Mouse (Mus musculus): ENCODE measurements around the gene Gm10282.

Gm10282 gene

DNA sequence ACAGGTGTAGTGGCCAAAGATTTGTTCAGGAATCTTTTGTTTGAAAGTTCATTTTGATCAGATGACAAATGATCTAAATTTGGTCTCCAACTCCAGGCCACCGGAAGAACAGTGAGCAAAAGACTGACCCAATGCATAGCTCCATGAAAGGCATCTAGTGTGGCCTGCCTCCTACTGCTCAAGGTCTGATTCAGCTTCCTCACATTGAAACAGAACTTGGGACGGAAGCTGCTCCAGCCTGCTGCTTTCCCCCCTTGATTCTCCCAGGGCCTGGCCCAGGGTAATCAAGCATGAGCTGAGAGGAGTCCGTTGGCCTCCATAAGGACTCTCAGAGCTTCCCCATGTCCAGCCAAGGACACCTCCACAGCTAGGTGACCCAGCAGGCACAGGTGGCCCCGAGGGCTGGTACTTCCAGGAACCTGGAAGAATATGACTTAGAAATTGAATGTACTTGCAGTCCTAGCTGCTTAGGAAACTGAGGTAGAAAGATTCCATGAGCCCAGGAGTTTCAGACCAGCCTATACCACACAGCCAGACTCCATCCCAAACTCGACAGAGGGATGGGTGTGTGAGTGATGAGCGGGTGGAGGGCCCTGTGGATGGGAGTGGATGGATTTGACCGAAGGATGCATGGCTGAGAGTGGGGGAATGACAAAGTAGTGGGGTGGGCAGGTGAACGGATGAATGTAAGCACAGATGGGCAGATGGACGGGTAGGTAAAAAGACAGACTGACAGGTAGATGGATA lies 4.2 kb downstream of the Gm10282 start:
- in situ Hi-C loops (cut with MboI, MseI) = no loop called here

DNA sequence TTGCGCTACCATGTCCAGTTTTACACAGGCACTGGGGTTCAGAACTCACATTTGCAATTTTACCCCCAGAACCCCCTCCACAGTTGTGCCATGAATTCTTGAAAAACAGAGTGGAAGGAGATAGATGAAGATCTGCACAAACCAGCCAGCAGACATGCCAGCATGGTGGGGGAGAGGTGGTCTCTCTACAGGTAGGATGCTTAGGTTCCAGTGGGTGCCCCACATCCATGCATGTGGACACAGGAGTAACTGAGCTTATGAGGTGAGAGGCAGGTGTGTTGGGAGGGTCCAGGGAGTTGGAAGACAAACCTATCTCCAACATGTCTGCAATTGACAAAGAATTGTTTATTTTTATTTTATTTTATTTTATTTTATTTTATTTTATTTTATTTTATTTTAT lies 6.1 kb downstream of the Gm10282 start:
- in situ Hi-C loops (cut with MboI, MseI) = no loop called here

DNA sequence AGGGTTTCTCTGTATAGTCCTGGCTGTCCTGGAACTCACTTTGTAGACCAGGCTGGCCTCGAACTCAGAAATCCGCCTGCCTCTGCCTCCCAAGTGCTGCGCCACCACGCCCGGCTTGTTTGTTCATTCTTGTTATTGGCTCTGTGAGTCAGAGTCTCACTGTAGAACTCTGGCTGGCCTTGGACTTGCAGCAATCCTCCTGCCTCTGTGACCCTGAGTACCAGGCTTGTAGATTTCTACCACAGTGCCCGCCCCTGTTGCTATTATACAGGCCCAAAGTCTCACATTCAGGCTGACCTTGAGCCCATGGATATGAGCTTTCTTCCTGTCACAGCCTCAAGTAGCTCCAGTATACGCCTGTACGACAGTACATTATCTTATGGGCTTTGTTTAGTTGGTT lies 8.5 kb downstream of the Gm10282 start:
- in situ Hi-C loops (cut with MboI, MseI) = no loop called here

- in situ Hi-C loops (cut with MboI, MseI) = no loop called here
Observed at GRCm38 (mm10) chr8:72295679-72296078, 9.4 kb downstream of the Gm10282 start.

DNA sequence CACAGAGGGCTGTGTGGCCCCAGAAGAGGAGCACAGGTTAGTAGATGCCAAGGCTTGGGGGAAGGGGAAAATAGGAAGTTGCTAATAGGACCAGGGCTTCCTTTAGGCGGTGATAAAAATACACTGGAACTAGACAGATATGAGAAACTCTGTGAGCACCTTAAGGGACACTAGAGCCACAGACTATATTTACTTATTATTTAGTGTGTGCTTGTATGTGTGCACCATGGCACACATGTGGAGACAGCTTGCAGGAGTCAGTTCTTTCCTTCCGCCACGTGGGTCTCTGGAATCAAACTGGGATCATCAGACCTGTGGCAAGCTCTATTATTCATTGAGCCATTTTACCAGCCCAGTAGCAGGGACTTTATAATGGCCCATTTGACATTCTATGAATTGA lies 9.9 kb downstream of the Gm10282 start:
- in situ Hi-C loops (cut with MboI, MseI) = no loop called here

GRCm38 (mm10) chr8:72293309-72293708 lies 11.8 kb downstream of the Gm10282 start:
- in situ Hi-C loops (cut with MboI, MseI) = no loop called here

DNA sequence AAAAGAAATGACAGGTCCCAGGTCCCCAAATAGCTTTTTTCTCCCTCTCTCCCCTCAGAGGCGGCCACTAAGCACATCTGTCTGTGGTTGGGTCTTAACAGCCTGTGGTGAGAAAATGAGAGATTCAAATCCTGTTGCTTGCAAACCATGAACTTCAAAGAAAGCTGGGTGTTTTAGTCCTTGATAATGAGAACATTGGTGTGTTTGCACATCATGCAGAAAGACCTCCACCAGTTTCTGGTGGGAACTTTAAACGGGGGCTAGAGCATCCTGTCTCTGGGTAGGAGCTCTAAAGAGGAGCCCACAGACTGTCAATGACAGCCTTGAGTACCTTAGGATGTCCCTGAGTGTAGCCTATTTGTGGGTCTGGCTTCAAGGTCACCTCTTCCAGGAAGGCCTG lies 14.0 kb downstream of the Gm10282 start:
- in situ Hi-C loops (cut with MboI, MseI) = no loop called here

DNA sequence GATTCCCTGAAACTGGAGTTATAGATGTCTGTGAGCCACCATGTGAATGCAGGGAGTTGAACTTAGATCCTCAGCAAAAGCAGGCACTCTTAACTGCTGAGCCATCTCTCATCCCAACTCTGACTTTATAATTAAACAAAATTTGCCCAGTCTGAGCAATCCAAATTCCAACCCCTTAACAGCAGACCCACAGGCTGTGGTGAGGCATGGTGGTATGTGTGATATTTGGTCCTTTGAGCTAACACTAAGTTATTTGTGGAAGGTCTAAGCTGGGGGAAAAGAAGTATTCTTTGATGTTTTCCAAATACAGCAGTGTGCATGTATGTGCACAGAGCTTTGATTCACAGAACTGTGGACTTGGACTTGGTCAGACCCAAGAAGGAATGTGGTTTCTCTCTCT lies 16.0 kb downstream of the Gm10282 start:
- in situ Hi-C loops (cut with MboI, MseI) = no loop called here

DNA sequence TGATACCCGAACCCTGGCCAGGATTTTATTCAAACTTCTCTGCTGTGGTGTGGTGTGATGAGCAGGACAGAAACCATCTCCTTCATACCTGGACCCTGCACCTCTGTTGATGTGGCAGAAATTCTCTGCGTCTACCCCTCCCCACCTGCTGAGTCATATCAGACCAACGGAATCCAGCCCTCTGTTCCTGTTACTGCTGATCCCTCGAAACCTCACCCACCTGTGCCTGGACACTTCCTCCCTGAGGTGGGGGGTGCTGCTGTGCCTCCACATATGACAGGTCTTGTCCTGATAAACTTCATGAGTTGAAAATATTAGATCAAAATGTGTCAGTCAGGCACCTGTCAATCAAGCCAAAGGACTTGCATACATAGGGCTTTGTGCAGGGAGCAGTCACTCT lies 19.8 kb downstream of the Gm10282 start:
- in situ Hi-C loops (cut with MboI, MseI) = no loop called here

DNA sequence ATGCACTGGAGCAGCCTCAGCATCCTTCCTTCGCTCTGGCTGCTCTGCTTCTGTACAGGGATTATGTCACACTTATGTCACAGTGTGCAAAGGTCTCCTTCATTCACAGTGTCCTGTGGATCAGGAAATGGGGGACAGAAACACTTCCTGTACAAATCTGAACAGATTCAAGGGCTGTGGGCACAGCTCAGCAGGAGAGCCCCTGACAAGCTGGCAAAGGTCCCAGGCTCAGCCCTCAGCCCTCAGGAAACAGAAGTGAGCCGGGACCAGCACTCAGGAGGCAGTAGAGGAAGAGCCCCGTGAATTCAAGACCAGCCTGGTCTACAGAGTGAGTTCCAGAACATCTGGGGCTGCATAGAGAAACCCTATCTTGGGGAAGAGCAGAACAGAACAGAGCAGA lies 23.4 kb downstream of the Gm10282 start:
- in situ Hi-C loops (cut with MboI, MseI) = no loop called here

GRCm38 (mm10) chr8:72279151-72279550 lies 25.9 kb downstream of the Gm10282 start:
- in situ Hi-C loops (cut with MboI, MseI) = no loop called here

GRCm38 (mm10) chr8:72277244-72277643 lies 27.8 kb downstream of the Gm10282 start:
- in situ Hi-C loops (cut with MboI, MseI) = no loop called here

- in situ Hi-C loops (cut with MboI, MseI) = no loop called here
Observed at GRCm38 (mm10) chr8:72273807-72274206, 31.3 kb downstream of the Gm10282 start.

DNA sequence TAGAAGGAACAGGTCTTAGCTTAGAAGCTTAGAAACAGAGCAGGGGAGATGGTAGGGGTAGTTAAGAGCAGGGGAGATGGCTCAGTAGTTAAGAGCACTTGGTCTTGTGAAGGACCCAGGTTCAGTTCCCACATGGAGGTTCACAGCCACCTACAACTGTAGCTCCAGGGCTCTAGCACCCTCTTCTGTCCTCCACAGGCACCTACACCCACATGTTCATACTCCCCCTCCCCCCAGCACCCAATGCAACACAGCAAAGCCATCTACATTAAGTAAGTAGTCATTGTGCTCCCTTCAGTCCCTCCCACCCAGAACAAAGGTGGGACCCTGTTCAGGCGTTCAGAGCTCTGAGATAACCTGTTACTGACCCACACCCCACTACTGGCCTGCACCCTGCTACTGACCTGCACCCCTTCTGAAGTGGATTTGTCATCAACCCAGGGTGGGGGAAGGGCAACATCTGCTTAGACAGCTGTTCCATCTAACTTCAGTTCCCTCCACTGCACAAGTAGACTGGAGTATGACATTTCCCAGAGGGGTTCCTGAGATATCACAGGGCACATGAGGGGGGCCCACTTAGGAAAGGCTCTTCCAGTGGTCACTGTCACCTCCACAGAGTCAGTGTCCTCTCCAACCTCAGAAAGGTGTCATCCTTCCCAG lies 31.8 kb downstream of the Gm10282 start:
- in situ Hi-C loops (cut with MboI, MseI) = no loop called here

DNA sequence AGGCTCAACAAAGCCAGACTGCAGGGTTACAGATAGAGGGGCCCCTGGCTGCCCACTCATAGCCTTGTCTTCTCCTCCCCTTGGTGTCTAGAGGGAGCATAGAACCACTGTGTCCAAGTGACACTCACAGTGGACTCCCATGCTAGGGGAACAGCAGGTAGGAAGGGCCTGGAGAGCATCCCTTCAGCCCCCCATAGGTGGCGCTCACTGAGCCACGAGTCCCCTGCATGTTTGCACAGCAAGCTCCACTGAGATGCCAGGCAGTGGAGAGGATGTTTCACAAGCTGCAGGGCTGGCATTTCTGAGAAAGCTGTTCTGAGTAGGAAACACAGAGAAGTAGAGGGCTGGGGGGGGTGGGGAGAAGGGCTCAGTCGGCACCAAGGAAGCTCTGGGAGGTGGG lies 32.7 kb downstream of the Gm10282 start:
- in situ Hi-C loops (cut with MboI, MseI) = no loop called here

- in situ Hi-C loops (cut with MboI, MseI) = no loop called here
Observed at GRCm38 (mm10) chr8:72271691-72272090, 33.4 kb downstream of the Gm10282 start.

DNA sequence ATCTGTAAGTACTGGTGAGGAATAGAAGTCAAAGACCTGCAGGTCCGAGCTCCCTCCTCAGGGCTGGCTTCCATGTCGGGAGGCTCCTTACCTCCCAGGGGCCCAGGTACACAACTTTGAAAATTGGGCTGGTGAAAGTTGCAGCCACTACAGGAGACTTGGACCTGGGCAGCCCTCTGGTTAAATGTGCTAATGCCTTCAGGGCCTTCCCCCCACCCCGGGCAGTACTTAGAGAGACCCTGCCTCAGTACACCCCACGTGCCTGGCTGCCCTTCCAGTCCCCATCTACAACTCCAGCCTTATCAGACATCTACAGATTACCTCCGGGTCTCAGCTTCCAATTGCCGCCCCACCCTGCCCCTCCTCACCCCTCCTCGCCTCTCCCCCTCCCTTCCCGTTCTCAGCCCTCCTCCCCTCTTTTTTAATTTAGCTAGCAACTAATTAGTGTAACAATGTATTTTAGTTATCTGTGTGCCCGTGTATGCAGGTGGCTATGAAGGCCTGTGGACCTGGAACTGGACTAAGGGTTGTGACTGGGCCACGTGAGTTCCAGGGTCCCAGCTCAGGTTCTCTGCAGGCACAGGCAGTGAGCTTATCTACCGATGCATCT lies 33.9 kb downstream of the Gm10282 start:
- in situ Hi-C loops (cut with MboI, MseI) = no loop called here

- in situ Hi-C loops (cut with MboI, MseI) = no loop called here
Observed at GRCm38 (mm10) chr8:72270606-72271005, 34.5 kb downstream of the Gm10282 start.

DNA sequence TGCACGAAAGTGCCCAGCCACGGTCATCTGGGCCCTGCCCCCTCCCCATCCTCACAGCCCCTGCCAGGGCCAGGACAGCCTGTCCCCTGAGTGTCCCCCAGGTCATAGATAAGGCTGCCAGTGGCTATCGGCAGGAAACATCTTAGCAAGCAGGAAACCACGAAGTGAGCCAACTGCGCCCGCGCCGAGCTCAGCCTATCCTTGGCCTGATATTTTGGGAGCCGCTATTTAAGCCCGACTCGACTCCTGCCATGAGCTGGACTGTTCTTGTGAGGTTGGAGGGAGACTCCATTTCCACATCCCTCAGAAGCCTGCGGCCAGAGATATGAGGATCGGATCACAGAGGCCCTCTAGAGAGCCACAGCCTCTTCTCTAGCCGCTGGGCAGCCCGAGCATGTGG lies 36.7 kb downstream of the Gm10282 start:
- in situ Hi-C loops (cut with MboI, MseI) = loop anchor here (5.0 kb wide), 2 partner anchors 39 to 99 kb away; partner anchors contain the start of gene Gm10282

GRCm38 (mm10) chr8:72267106-72267505 lies 38.0 kb downstream of the Gm10282 start:
- in situ Hi-C loops (cut with MboI, MseI) = loop anchor here (5.0 kb wide), 2 partner anchors 40 to 100 kb away; partner anchors contain the start of gene Gm10282

GRCm38 (mm10) chr8:72266671-72267070 lies 38.4 kb downstream of the Gm10282 start:
- in situ Hi-C loops (cut with MboI, MseI) = loop anchor here (5.0 kb wide), 2 partner anchors 41 to 101 kb away; partner anchors contain the start of gene Gm10282

DNA sequence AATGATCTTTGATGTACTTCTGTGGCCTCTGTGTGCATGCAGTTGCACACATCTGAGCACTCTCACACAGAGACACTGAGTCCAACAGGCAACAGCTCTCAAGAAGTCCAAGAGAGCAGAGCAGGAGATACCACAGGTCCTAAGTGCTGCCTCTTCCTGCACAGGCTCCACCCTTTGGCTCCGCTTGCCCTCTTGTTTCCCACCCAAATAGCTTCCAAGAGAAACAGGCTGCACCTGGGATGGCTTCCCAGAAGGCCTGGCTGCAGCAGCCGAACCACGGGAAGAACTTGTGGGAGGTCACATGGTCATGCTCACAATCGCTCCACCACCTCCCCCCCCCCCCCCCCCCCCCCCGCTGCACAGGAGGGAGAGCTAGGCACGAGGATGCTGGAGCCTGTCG lies 39.7 kb downstream of the Gm10282 start:
- in situ Hi-C loops (cut with MboI, MseI) = loop anchor here (5.0 kb wide), 2 partner anchors 42 to 102 kb away; partner anchors contain the start of gene Gm10282

GRCm38 (mm10) chr8:72263451-72263850 lies 41.6 kb downstream of the Gm10282 start:
- in situ Hi-C loops (cut with MboI, MseI) = no loop called here

Measured in regulatory T cell (primary cell).